Mouse (Mus musculus) embryonic facial prominence, embryonic 11.5 days (tissue): ENCODE measurements around the gene Pdcl3. TPM values are rescaled to one million over a fixed set of nuclear protein-coding genes. Genes with fewer than 3 reads are reported as not detected.

Source experiments
- ATAC-seq: fragments of 200-750 bp; cut with Nextera tagmentation; replicated peaks from 2 replicates; pipeline ENCODE4 v1.8.0; 2017; ENCODE audit warnings: low read depth; ENCODE audit not compliant: insufficient number of reproducible peaks, low FRiP score, low TSS enrichment
- DNase-seq: peaks from one replicate; pipeline ENCODE4 v3.0.0-alpha.2; 2015; ENCODE audit warnings: low spot score
- H3K27ac ChIP-seq: fragments of 300-500 bp; sonication (generic); replicated peaks from 2 replicates; pipeline ENCODE4 v1.5.1; 2014; ENCODE audit warnings: mild to moderate bottlenecking, low read depth, low read length, control low read depth
- H3K27me3 ChIP-seq: fragments of 300-500 bp; sonication (generic); 2 replicates; pipeline ENCODE4 v1.6.1; 2014; ENCODE audit warnings: mild to moderate bottlenecking, low read length, moderate library complexity, mixed read lengths; ENCODE audit not compliant: control insufficient read depth, insufficient read depth
- H3K36me3 ChIP-seq: fragments of 300-500 bp; sonication (generic); replicated peaks from 2 replicates; pipeline ENCODE4 v1.6.1; 2014; ENCODE audit warnings: low read depth, mild to moderate bottlenecking, low read length, moderate library complexity, mixed read lengths; ENCODE audit not compliant: control insufficient read depth, insufficient read depth
- H3K4me1 ChIP-seq: fragments of 300-500 bp; sonication (generic); 2 replicates; pipeline ENCODE4 v1.6.1; 2014; ENCODE audit warnings: low read length, mixed read lengths; ENCODE audit not compliant: control insufficient read depth, insufficient read depth
- H3K4me2 ChIP-seq: fragments of 300-500 bp; sonication (generic); 2 replicates; pipeline ENCODE4 v1.6.1; 2014; ENCODE audit warnings: low read depth, mild to moderate bottlenecking, control low read depth, low read length, moderate library complexity
- H3K4me3 ChIP-seq: fragments of 300-500 bp; sonication (generic); 2 replicates; pipeline ENCODE4 v1.5.1; 2014; ENCODE audit warnings: low read depth, low read length, control low read depth
- H3K9ac ChIP-seq: fragments of 300-500 bp; sonication (generic); replicated peaks from 2 replicates; pipeline ENCODE4 v1.6.1; 2014; ENCODE audit warnings: mild to moderate bottlenecking, control low read depth, low read length
- H3K9me3 ChIP-seq: fragments of 300-500 bp; sonication (generic); replicated peaks from 2 replicates; pipeline ENCODE4 v1.6.1; 2016; ENCODE audit warnings: mild to moderate bottlenecking, low read length, inconsistent platforms, mixed read lengths; ENCODE audit not compliant: control insufficient read depth
- WGBS: fragments of 180-500 bp; shearing (Covaris S2); extraction: QIAGEN DNeasy Blood & Tissue Kit; methylation state at CpG from one replicate; pipeline ENCODE4 v1.1.7; 2014; 5-methylcytosine and 5-hydroxymethylcytosine counted together
- polyA plus RNA-seq: library from polyadenylated mRNA; unstranded; fragments of >200 nt; fragmentation: Nextera tagmentation; extraction: Ambion mirVana; gene quantifications from 2 replicates; pipeline ENCODE4 v1.2.1, GENCODE M21; 2014

The Pdcl3 gene
- polyA plus RNA-seq, 1 experiment from 2014 or later: 168 TPM

DNA sequence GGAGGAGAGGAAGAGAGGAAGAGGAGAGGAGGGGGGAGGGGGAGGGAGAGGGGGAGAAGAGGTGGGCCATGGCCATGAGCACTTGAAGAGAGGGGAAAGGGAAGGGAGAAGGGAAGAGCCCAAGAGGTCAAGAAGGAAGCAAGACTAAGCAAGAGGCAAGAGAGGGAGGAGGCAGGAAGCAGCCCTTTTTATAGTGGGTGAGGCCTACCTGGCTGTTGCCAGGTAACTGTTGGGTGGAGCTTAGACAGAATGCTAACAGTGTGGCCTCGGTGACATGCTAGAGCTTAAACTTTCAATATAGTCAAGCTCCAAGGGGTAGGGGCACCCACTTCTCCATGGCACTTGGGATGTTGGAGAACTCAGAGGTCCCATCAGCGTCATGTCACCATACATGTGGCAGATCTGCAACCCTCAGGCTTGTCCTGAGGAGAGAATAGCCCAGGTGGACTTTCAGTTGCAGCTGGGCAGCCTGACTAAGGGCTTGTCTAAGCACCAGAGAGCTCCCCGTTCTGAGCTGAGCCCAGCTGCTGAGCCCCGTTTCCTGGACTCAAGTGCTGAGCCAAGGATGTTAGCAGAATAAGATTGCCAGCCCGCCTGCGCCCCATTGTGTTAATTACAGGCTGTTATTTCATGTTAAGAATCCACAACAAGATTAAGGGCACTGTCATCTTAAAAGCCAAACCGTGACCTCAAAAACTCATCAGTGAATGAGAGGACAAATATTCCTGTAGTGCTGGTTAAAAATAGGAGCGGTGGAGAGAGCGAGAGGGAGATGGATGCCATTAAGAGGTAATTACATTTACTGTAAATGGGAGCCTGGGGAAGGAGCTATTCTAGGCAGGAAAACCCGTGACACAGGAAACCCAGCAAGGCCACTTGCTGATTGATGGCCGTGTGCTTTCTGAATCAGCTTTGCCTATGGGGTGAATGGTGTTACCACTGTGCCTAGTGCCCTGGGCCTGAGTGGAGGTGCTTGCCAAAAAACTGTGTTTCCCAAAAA, 21.7 kb downstream of the Pdcl3 start:
- Histone ChIP-seq H3K4me1 (no peaks in the 10 kb centered on the region), H3K9me3 (no peaks in the 10 kb centered on the region), H3K27me3 (no peaks in the 10 kb centered on the region), H3K27ac (no peak overlapping the region), H3K36me3 (no peaks in the 10 kb centered on the region), H3K9ac (no peak overlapping the region), H3K4me3 (no peak overlapping the region), H3K4me2 (no peak overlapping the region)
- ATAC-seq (no peak), DNase-seq (no peak)
- WGBS: 49% methylated on average over 11 of the region's 11 CpGs

DNA sequence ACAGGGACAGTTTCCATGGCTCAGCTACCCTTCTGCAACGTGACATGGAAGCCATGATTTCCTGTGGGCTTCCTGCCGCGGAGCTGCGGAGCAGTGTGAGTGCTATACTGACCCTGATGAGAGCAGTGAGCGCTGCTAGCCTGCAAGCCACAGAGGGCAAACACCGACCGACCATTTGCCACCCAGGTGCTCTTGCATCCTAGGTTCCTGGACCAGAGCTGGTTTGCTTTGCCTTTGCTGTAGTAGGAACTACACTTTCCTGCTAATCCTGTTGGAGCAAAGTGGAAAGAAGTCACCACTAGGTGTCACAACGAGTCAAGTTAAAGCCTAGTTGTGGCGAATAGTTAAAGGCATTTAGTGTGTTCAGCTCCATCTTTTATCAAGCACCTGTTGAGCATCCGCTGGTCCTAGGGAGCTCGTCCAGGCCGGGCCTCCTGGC, 25.2 kb downstream of the Pdcl3 start:
- Histone ChIP-seq H3K4me3 (no peak overlapping the region), H3K4me1 (no peaks in the 10 kb centered on the region), H3K4me2 (no peak overlapping the region), H3K27ac (no peak overlapping the region), H3K9ac (no peak overlapping the region), H3K27me3 (no peaks in the 10 kb centered on the region), H3K9me3 (no peaks in the 10 kb centered on the region), H3K36me3 (no peaks in the 10 kb centered on the region)
- DNase-seq (peak; percentile 85), ATAC-seq (peak; percentile 39; the same call in 1 of the 2 replicates)
- 24% methylated on average over 12 of the region's 12 CpGs for WGBS

DNA sequence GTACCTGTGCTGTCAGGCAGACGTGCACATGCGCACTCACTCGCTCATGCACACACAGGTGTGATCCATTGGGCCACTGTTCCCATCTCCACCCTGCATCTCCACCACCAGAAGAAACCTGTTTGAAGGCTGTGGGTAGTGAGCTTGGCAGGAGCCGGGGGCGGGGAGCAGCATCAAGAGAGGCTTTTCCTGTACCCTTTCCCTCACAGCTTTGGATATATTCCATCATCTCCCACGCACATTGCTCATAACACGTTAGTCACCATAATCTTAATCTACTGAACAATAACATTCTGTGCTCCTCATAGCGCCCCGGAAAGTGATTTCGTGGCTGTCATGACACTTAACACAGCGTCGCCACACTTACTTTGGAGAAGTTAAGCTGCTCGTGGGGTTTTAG, 27.2 kb downstream of the Pdcl3 start:
- Histone ChIP-seq H3K9ac (no peak overlapping the region), H3K4me1 (no peaks in the 10 kb centered on the region), H3K4me3 (no peak overlapping the region), H3K27ac (no peak overlapping the region), H3K9me3 (no peaks in the 10 kb centered on the region), H3K27me3 (no peaks in the 10 kb centered on the region), H3K4me2 (no peak overlapping the region), H3K36me3 (no peaks in the 10 kb centered on the region)
- DNase-seq (no peak), ATAC-seq (no peak)
- WGBS: 92% methylated on average over 13 of the region's 13 CpGs

DNA sequence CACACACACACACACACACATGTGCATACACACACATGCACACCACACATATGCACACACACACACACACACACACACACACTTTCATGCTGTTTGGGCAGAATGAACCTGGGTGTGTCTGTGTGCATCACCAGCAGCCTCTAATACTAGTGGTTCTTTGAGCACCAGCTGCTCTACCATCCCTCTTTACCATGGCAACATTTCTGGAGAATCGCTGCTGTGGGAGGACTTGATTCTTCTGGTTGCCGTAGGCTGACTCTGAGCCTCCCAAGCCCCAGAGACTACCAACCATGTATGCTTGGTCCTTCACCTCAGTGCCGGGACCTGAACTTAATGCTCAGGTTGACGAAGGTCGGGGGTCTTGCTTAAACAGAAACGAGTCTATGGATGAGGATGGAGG, 28.4 kb downstream of the Pdcl3 start:
- H3K9me3 ChIP-seq: no peaks in the 10 kb centered on the region
- no peak overlapping the region for H3K9ac ChIP-seq
- no peaks in the 10 kb centered on the region for H3K27me3 ChIP-seq
- no peaks in the 10 kb centered on the region for H3K4me1 ChIP-seq
- no peaks in the 10 kb centered on the region for H3K36me3 ChIP-seq
- ATAC-seq (no peak), DNase-seq (no peak)
- no peak overlapping the region for H3K4me2 ChIP-seq
- H3K4me3 ChIP-seq: no peak overlapping the region
- 89% methylated on average over 6 of the region's 6 CpGs for WGBS
- H3K27ac ChIP-seq: no peak overlapping the region

DNA sequence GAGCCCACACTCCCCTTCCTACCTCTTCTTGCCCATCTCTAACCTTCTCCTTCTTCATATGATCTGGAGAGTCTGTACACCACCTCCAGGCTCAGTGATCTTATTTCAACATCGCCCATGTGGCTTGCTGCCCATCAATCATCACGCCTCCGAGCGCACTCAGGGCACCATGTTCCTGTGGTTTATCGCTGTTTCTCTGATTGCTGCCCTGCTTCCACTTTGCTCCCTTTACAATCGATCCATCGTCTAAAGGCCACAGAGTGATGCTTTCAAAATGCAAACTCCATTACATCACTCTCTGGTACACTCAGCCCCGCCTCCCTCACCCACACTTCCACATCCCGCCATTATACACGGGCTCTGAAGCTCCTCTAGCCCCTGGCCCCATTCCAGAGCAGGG, 30.1 kb downstream of the Pdcl3 start:
- no peaks in the 10 kb centered on the region for H3K36me3 ChIP-seq
- H3K9ac ChIP-seq: no peak overlapping the region
- WGBS: 90% methylated on average over 10 of the region's 10 CpGs
- no peak overlapping the region for H3K27ac ChIP-seq
- H3K4me3 ChIP-seq: no peak overlapping the region
- H3K4me2 ChIP-seq: no peak overlapping the region
- no peaks in the 10 kb centered on the region for H3K27me3 ChIP-seq
- ATAC-seq (no peak), DNase-seq (no peak)
- no peaks in the 10 kb centered on the region for H3K4me1 ChIP-seq
- no peaks in the 10 kb centered on the region for H3K9me3 ChIP-seq

DNA sequence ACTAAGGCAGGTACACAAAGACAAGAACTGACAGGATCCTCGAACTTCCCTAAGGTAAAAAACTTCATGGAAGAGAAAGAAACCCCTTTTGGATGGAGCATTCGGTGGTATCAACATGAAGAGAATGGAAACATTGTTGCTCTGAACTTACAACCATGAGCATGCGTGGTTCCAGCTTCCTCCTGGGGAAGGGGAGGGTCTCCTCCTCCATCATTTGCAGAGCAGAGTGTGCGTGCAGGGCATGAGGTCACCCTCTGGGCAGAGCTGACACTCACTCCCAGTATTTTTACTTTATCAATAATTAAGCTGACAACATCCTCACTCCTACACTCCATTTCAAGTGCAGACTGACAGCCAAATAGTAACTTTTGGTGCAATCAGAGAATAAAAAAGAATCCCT, 32.5 kb downstream of the Pdcl3 start:
- WGBS: 82% methylated on average over 4 of the region's 4 CpGs
- H3K4me3 ChIP-seq: no peak overlapping the region
- no peak for ATAC-seq

DNA sequence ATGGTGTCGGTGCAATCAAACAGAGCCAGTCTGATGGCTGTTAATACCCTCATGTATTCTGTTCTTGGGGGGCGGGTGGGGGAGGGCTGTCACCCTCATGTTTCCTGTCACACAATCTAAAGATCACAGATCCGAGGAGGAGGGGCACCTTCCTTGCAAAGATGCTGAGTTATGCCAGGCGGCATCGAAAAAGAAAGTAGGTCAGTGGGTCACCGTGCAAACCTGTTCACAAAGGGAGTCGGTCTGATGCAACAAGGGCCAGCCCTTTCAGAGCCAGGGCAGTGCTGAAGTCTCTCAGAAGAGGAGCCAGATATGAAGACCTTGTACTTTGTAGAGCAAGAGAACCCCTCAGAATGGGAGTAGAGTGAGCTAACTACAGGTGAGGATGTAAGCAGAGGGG, 39.7 kb downstream of the Pdcl3 start:
- no peak overlapping the region for H3K9ac ChIP-seq
- H3K27ac ChIP-seq: no peak overlapping the region
- no peaks in the 10 kb centered on the region; the same call in 1 of the 2 replicates for H3K4me1 ChIP-seq
- no peak overlapping the region for H3K4me2 ChIP-seq
- WGBS: 45% methylated on average over 7 of the region's 7 CpGs
- no peaks in the 10 kb centered on the region for H3K27me3 ChIP-seq
- no peaks in the 10 kb centered on the region for H3K9me3 ChIP-seq
- H3K36me3 ChIP-seq: no peaks in the 10 kb centered on the region
- DNase-seq (no peak), ATAC-seq (no peak)
- no peak overlapping the region for H3K4me3 ChIP-seq

More for the DNA sequence above, 32.5 kb downstream of the Pdcl3 start:
- no peaks in the 10 kb centered on the region for H3K27me3 ChIP-seq
- no peaks in the 10 kb centered on the region for H3K9me3 ChIP-seq
- H3K4me1 ChIP-seq: no peaks in the 10 kb centered on the region
- H3K4me2 ChIP-seq: no peak overlapping the region
- no peaks in the 10 kb centered on the region for H3K36me3 ChIP-seq
- H3K27ac ChIP-seq: no peak overlapping the region
- H3K9ac ChIP-seq: no peak overlapping the region
- no peak for DNase-seq

DNA sequence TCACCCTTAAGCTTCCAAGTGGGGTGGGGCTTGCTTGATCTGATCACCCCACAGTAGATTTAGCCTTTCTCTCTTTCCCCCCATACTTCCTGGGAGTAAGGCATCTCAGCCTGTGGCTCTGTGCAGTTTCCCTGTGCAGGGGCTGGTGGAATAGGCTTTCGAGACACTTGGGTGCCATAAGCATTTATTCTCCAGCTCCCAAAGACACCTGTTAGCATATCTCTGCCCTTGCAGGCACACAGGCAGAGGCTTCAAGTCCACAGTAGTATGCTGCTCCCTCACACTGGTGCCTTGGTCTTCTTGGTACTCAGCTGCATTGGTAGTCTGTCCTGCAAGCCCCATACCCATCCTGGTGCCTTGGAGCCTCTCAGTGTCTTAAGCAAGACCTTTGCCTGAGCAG, 40.4 kb downstream of the Pdcl3 start:
- H3K9ac ChIP-seq: no peak overlapping the region
- ATAC-seq (no peak), DNase-seq (no peak)
- H3K36me3 ChIP-seq: no peaks in the 10 kb centered on the region
- H3K9me3 ChIP-seq: no peaks in the 10 kb centered on the region
- no peak overlapping the region for H3K4me3 ChIP-seq
- no peak overlapping the region for H3K27ac ChIP-seq
- no peaks in the 10 kb centered on the region; the same call in 1 of the 2 replicates for H3K4me1 ChIP-seq
- no peaks in the 10 kb centered on the region for H3K27me3 ChIP-seq
- H3K4me2 ChIP-seq: no peak overlapping the region
- WGBS: 91% methylated on average over 1 of the region's 1 CpGs
